Mouse (Mus musculus): ENCODE measurements around the gene Naa20. TPM values are rescaled to one million over a fixed set of nuclear protein-coding genes. Genes with fewer than 3 reads are reported as not detected.
A peak's percentile ranks its signal among the peaks of the same experiment; 100 is the strongest.
"Not testable (repeated sequence)": the region's sequence is repeated elsewhere in the genome, so short reads cannot be mapped to it uniquely, and the experiment has no call there.

Naa20 gene
- total RNA-seq, 2 experiments from 2014 or later, result 65.6 to 73.8 TPM

DNA sequence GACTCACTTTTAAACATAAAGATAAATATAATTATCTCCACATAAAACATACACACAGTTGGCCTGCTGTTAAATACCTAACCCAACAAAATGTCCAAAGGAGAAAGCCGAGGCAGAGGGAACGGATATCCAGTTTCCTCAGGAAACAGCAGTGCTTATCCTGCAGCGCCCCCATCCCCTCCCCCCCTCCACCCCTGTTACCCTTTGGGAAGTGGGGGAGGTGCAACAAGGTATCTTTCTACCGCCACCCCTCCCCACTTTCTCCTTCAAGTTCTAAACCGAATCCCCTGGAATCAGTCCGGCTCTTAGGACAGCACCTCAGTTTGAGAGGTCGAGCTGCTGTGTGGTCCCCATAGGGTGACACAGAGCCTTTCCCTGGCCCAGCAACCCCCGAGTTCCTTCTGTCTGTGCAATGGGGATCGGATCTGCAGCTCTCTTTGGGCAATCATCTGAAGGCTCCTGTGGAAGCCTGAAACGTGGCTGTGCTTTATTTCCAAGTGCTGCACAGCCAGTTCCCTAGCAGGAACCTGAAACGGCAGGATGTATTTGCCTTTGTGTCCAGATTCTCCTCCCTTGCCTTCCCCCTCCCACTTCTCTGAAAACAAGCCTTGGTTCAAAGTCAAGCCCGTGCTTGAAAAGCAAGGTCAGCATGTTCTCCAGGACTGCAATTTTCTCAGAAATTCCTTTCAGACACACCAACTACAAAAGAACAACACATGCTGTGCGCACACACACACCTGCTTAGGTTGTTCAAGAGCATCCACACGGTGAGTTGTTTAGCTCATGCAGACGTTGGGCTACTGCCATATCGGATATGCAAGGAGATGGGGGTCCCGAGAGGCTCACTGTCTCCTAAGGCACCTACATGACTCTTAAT is 17.6 kb upstream of the Naa20 start:
- DNase-seq (ENCODE audit: low spot score in 2 of 2), result no peak

DNA sequence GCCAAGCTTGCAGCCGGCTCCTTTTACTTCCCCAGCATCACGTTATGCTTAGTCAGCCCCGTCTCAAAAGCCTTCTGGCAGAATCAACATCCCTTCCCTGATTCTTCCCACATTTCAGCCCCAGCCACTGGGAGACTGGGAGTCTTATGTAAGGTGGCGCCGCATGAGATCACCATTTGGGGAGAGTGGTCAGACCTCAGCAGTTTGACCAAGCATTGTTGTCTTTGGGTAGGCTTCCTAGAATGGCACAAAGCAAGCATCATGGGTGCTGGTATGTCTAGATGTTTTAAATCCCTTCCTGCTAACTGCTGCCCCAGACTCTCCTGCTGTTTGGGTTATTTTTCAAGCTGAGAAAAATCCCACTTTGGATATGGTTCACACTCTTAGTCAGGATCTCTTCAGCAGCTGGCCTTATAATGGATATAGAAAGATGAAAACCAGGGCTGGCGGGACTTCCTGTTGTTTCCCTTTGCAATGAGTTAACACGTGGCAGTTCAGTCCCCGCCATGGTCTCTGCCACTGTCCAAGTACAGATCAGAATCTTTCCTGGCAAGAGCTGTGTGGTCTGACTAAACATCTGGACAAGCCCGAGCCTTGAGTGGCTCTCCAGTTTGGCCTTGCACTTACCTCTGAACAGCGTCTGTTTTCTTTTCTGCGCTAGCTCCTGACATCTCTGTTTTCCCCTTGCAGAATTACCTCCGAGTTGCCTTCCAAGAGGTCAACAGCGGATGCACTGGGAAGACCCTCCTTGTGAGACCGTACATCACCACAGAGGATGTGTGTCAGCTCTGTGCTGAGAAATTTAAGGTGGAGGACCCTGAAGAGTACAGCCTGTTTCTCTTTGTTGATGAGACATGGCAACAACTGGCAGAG is 16.8 kb upstream of the Naa20 start:
- DNase-seq (ENCODE audit: low spot score in 2 of 2), result no peak

DNA sequence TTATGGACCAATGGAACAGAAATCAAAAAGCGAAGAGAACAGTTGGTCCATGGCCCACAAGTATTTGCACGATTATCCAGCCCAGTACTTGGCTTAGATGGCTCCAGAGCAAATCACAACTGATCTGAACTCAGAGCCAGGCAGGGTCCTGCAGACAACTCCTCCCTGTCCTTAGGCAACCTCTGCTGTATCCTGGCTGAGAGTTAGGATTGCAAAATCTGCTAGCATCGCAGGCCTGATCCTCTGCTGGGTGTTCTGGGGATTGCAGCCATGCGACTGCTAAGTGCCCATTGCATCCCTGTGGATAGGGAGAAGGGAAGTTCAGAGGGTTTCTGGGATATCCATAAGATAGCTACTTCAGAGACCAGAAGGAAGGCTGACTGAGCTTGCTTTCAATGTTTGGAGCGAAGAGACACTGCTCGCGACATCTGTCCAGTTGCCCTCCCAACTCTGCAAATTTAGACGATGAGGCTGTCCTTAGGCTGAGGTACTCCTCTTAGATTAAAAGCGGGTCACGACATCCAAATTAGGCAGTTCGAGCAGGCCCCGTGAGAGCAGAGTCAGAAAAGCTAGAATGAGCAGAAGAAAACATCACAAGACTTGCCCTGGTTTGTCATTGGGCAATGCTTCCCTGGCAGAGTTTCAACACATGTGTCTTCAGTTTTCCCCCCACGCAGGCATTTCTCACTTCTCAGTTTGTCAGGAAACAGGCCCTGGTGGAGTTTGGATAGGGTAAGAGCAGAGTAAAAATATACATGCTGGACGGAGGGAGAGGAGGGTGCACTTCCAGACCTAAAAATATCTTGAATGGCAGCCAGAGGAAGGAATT is 13.7 kb upstream of the Naa20 start:
- DNase-seq (ENCODE audit: low spot score in 2 of 2), result peak in 1 of 2 experiments; percentile 61

DNA sequence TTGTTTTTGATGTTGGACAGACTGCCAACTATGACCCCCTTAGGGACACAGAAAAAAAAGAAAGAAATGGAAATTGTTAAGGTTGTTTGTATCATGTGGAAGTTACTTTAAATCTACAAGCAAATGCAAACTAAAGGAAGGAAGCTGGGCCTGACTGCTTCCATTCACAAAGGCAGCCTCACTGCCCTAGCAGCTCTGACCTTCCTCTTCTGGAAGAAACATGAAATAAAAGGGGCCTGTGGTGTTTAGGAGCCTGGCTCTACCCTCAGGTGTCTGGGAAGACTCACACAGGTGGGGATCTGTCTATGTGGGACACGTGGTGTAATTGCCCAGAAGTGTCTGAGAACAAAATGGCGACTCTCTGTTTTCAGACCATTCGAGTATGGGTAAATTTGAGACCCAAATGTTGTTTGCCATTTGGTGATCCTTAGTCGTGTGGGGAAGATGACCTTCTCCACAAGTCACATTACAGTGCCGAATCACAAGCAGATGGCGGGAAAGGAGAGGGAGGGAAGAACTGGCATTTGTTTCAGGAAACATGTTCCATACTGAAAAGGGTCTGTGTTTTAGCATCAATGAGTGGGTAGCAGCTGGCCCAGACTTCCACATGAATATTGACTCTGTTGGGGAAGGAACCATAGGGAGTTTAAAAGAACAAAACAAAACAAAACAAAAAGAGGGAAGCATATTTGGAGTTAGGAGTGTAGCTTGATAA is 13.0 kb upstream of the Naa20 start:
- peak in 1 of 2 experiments; percentile 50 for DNase-seq (ENCODE audit: low spot score in 2 of 2)

- DNase-seq (ENCODE audit: low spot score in 2 of 2), result no peak
These were observed 11.3 kb upstream of the Naa20 start for GRCm38 (mm10) chr2:145890571-145890970.

DNA sequence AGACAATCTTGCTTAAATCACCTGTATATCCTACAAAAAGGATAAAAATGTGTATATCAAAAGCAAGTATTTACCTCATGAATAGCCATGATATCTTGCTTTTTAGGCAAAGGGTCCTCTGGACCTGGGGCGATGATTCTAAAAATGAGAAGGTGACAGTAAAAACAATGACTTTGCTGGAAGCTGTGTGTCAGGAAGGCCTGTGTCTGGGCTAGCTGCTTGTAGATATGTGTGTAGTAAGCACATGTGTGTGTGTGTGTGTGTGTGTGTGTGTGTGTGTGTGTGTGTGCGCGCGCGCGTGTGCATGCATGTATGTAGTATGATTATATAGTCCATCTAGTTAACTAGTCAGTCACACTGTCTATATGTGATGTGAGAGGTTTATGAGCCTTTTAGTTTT is 8.1 kb upstream of the Naa20 start:
- DNase-seq (ENCODE audit: low spot score in 2 of 2), result no peak

GRCm38 (mm10) chr2:145898106-145898505 is 3.8 kb upstream of the Naa20 start:
- DNase-seq (ENCODE audit: low spot score in 2 of 2), result no peak

DNA sequence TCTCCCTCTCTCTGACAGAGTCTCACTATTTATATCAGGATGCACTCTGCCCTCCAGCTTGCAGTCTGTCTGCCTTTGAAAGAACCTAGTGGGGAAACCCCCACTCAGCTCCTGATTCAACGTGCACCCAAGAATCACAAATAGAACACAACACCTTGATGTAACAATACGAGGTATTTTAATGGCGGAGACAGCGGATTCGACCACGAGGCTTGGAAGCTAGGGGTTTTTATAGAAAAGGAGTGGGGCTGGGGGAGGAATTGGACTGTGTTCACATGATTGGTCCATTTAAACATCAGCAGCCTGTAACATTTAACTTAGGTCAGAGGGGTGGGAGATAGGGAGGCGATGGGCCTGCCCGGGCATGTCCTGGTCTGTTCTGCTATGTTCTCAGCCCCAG is 1.6 kb upstream of the Naa20 start:
- not testable (repeated sequence) for DNase-seq (ENCODE audit: low spot score in 2 of 2)

- peak; percentile 88 to 94 for DNase-seq (ENCODE audit: low spot score in 2 of 2)
These were observed 1.4 kb downstream of the Naa20 start for GRCm38 (mm10) chr2:145903061-145903901.

DNA sequence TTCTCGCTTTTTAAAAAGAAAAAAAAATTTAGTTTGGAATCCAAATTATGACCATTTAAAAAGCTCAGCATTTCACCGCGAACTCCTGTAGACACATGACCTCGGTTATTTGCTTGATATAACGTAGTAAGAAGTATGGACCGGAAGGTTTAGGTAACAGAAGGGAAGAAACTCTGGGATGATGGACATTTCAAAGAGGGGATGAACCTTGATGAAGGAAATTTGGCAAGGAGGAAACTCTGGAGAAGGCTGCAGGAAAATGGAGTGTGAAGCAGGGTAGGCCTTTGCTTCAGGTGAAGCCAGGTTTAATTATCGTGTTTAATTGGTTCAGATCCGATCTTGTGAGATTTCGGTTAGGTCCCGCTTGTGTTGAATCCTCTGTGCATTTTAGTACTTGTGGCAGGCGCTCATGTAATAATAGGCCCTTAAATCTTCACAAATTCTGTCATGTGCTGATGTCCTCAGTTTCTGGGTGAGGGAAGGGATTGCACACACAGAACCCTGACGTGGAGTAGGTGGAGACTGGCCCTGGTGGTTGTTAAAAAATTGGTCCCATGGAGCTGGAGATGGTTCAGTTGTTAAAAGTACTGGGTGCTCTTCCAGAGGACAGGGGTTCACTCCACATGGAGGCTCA is 2.2 kb downstream of the Naa20 start:
- DNase-seq (ENCODE audit: low spot score in 2 of 2), result no peak

DNA sequence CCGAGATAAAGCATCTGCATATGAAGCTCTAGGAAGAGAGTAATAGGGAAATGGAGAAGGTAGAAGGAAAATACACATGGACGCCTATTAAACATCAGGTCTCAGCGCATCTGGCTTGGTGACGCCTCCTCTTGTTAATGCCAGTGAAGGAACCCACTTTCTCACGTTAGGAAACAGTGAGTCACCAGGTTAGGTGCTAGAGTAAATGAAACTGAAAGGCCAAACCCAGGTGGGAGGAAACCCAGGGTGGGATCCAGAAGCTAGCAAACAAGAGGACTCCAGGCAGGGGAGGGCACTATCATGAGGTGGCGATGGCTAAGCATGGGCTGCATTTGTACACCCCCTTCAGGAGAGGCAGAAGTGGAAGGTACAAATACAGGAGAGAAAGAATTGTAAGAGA is 3.3 kb downstream of the Naa20 start:
- no peak for DNase-seq (ENCODE audit: low spot score in 2 of 2)

- not testable (repeated sequence) for DNase-seq (ENCODE audit: low spot score in 2 of 2)
These were observed 4.0 kb downstream of the Naa20 start for GRCm38 (mm10) chr2:145905884-145906283.

- no peak for DNase-seq (ENCODE audit: low spot score in 2 of 2)
These were observed 19.2 kb downstream of the Naa20 start for GRCm38 (mm10) chr2:145920941-145921650.

DNA sequence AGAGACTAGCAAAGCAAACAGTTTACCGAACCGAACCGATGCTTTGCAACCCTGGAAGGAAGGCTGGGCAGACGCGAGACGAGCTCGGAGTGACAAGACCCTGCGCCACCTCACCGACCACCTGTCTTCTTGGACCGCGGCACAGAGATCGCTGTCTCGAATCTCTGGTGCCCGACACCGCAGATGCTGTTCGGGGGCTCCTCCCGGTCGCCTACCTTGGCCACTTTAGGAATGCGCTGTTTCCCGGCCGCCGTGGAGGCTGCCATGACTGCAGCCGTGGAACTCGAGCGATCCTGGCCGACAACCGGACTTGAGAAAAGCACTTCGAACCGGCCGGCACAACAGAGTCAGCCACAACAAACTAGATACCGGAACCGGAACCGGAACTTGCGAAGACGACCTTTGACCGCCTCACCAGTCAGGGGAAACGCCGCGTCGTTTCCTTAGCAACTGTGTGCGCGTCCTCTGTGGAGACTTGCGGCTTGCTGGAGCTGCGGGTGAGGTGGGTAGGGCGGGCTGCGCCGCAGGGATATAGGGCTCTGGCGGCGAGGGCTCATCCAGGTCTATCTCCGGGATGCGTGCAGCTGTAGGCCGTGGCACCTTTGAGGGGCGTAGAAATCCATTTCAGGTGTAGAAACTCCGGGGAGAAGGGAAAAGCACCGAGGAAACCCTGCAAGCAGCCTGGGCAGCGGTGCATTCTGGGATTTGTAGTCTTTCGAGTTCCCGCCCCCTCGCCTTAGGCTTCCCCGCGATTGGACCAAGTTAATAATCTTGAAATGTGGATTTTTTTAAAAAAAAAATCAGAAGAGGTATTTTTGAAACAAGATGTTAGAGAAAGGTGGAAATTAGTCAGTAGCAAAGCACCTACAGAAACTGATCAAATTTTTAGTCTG is 32.7 kb downstream of the Naa20 start, which contains the start of the genes Cfap61 and Crnkl1:
TSS of gene Cfap61 (plus strand) at position 446 of the 893 bp plus-strand sequence.
TSS of gene Crnkl1 (minus strand) at position 676 of the 893 bp plus-strand sequence.
- peak; percentile 95 for DNase-seq (ENCODE audit: low spot score in 2 of 2)

DNA sequence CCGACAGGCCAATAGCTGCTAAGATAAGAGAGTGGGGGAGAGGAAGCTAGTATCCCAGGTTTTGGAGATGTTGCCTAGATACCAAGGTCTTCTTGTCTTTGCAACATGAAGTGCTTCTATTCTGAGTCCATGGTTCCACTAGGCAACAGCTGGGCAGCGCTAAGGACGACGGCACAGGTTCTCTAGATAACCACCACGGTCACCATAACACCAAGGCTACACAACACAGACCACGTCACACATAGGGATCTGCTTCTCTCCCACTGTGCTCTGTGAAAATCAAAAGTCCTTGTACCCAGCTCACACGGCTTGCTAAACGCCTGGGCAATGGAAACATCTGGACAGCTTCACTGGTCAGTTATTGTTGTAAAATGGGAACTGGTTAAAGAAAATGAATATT is 35.1 kb downstream of the Naa20 start:
- no peak for DNase-seq (ENCODE audit: low spot score in 2 of 2)

DNA sequence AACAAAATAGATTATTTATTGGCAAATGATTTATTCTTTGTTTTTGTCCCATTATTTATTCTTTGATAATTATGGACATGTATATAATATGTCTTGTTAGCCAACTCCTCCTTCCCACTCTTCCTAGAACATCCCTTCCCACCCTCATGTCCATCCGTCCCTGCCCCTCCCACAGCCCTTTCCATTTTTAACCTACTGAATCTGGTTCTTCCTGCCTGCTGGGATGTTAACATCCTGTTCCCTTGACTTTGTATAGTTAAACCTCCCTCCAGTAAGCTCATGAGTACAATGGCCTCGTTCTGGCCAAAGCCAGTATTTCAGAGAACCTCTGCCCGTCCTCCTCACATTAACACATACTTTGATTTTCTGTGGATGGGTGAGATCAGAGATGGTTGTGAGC is 39.5 kb downstream of the Naa20 start:
- DNase-seq (ENCODE audit: low spot score in 2 of 2), result no peak

- no peak for DNase-seq (ENCODE audit: low spot score in 2 of 2)
These were observed 42.4 kb downstream of the Naa20 start for GRCm38 (mm10) chr2:145944286-145944685.

All from layer of hippocampus, postnatal 14 days (tissue).